Mouse (Mus musculus): Measurements from ENCODE around the gene Bmp8b. TPM values are rescaled to one million over a fixed set of nuclear protein-coding genes. Genes with fewer than 3 reads are reported as not detected.
"Not testable (repeated sequence)": the region's sequence is repeated elsewhere in the genome, so short reads cannot be mapped to it uniquely, and the experiment has no call there.

Bmp8b gene
- total RNA-seq (2021): not detected
- long read RNA-seq, experiment 1: 0 reads
- long read RNA-seq, experiment 2: 0 reads

- intact Hi-C loops (cut with DNase I; ENCODE audit: low total_unique reads): no loop called here
- no peak for DNase-seq
These were observed at the start of gene Bmp8b for GRCm38 (mm10) chr4:123104651-123105450. Gene Bmp8b, plus strand, starts transcription at chr4:123105165.

DNA sequence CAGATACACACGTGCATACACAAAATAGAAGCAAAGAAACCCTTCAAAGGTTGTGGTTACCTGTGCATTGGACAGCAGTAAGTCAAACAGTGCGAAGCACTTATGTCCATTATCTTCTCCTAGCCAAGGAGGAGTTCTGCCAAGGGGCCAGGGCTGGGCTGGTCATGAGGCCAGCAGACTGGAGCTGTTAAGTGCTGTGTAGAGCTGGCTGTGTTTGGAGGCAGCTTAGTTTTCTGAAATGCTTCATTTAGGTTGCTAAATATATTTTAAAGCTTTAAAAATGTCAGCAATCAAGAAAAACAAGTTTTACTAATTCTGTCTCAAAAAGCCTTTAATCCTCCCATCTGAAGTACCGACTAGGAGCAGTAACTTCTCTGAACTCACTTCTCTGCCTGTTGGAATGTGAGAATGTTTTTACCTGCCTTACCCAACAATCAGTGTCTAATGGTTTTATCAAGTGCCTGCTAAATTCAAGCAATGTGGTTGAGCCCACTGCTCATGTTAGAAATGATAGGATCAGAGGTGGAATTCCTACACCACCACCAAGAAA lies 48.3 kb upstream of the Bmp8b start:
- intact Hi-C loops (cut with DNase I; ENCODE audit: low total_unique reads): no loop called here
- DNase-seq: no peak

DNA sequence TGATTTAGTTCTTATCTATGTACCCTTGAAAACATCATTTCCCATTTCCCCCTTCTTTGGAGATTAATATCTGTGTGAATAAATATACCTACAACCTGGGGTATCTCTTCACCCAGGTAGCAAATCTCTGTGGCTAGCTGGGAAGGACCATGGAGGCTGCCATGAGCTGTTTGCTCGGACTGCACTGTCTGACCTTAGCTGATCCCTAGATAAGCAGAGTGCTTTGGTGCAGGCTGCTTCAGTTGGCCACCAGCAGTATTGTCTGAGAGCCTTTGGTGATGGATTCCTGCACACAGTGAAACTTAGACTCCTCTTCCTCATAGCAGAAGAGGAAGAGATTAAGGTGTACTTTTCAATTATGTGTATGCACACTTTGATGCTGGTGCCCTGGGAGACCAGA lies 47.0 kb upstream of the Bmp8b start:
- intact Hi-C loops (cut with DNase I; ENCODE audit: low total_unique reads): no loop called here
- no peak for DNase-seq

- DNase-seq: no peak
- intact Hi-C loops (cut with DNase I; ENCODE audit: low total_unique reads): no loop called here
These were observed 43.2 kb upstream of the Bmp8b start for GRCm38 (mm10) chr4:123061744-123062143.

- intact Hi-C loops (cut with DNase I; ENCODE audit: low total_unique reads): no loop called here
These were observed 36.3 kb upstream of the Bmp8b start for GRCm38 (mm10) chr4:123068646-123069045.

DNA sequence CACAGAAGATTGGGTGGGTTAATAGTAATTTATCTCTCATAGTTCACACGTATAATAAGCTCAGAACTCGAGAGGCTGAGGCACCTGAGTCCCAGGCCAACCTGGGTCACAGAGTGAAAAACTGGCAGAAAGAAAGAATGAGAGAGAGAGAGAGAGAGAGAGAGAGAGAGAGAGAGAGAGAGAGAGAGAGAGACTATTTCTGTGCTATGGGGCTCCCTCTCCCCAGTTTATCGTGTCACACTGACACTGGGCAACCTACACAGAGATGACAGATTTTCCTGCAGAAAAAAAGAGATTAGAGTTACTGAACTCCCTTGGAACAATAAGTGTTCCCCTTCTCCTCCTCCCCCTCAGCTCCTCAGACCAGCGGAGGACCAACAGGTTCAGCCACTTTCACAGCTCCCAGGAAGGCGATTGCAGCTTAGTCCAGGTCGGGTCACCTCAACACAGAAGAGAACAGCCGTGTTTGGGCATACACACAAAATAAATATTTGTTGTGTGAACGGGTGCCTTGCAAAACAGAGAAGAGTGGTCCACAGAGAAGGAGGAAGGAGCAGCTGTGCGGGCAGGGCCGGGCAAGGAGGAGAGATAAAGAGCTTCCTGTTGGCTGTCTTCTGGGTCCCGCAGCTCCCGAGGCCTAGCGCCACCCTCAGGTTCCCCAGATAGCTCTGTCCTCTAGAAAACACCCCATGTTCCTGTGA lies 33.5 kb upstream of the Bmp8b start:
- intact Hi-C loops (cut with DNase I; ENCODE audit: low total_unique reads): no loop called here
- peak; percentile 42 for DNase-seq

More at GRCm38 (mm10) chr4:123068646-123069045, 36.3 kb upstream of the Bmp8b start:
- no peak for DNase-seq

DNA sequence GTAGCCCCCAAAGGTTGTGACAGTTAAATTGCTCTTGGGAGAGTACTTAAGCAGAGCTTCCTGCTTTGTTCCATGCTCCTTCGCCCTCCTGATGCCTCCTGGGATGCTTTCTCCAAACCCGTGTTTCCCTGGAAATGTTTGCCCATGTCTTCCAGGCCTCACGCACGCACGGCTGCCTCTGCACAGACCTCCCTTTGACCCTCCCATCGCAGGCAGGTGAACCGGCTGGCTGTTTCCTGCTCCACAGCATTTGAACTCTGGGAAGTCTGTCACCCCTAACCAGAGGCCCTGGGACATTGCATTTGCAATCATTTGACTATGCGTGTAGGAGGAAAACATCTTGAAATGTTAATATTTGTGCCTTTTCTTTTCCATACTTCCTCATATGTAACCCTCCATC lies 28.0 kb upstream of the Bmp8b start:
- DNase-seq: no peak
- intact Hi-C loops (cut with DNase I; ENCODE audit: low total_unique reads): no loop called here

GRCm38 (mm10) chr4:123078231-123078630 lies 26.7 kb upstream of the Bmp8b start:
- intact Hi-C loops (cut with DNase I; ENCODE audit: low total_unique reads): no loop called here

GRCm38 (mm10) chr4:123080791-123081190 lies 24.2 kb upstream of the Bmp8b start:
- no peak for DNase-seq
- intact Hi-C loops (cut with DNase I; ENCODE audit: low total_unique reads): loop anchor here (10.0 kb wide), 1 partner anchor 186 kb away; no protein-coding TSS in a partner anchor

More at GRCm38 (mm10) chr4:123078231-123078630, 26.7 kb upstream of the Bmp8b start:
- DNase-seq: no peak

- intact Hi-C loops (cut with DNase I; ENCODE audit: low total_unique reads): loop anchor here (10.0 kb wide), 1 partner anchor 188 kb away; no protein-coding TSS in a partner anchor
- DNase-seq: peak; percentile 43
These were observed 22.4 kb upstream of the Bmp8b start for GRCm38 (mm10) chr4:123082283-123083163.

GRCm38 (mm10) chr4:123083323-123083902 lies 21.6 kb upstream of the Bmp8b start:
- no peak for DNase-seq
- intact Hi-C loops (cut with DNase I; ENCODE audit: low total_unique reads): loop anchor here (10.0 kb wide), 1 partner anchor 189 kb away; no protein-coding TSS in a partner anchor

GRCm38 (mm10) chr4:123085290-123085689 lies 19.7 kb upstream of the Bmp8b start:
- no peak for DNase-seq
- intact Hi-C loops (cut with DNase I; ENCODE audit: low total_unique reads): loop anchor here (2.0 to 10.0 kb wide), 2 partner anchors 90 to 190 kb away; partner anchors contain the start of gene Mycl

DNA sequence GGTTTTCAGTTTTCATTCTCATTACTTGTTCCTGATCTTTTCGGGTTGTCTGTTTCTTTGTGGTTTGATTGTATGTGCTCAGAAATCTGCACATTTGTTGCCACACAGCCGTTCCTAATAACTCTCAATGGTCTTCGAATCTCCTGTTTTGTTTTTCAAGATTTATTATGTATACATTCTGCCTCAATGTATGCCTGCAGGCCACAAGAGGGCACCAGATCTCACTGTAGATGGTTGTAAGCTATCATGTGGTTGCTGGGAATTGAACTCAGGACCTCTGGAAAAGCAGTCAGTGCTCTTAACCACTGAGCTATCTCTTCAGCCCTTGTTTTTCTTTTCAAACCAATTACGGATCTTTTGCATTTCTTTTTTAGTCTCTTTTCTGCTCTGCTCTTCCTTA lies 18.6 kb upstream of the Bmp8b start:
- DNase-seq: no peak
- intact Hi-C loops (cut with DNase I; ENCODE audit: low total_unique reads): loop anchor here (10.0 kb wide), 1 partner anchor 192 kb away; no protein-coding TSS in a partner anchor

DNA sequence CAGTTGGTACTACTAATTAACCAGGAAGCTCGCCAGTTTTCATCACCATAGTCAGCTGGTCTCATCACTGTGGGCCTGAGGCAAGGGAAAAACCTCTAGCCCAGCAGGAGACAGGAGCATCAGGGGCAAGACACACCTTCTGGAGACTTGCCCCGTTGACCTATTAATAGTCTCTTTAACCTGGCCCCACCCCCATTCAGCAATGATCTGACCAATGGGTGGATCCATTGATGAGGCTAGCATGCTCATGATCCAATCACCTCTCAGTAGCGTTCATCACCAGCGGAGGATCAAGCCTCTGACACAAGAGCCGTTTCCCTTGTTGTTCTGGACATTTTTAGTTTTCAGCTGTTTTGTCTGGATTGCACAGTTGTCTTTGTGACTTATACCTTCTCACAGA lies 12.3 kb upstream of the Bmp8b start:
- no peak for DNase-seq
- intact Hi-C loops (cut with DNase I; ENCODE audit: low total_unique reads): no loop called here

- intact Hi-C loops (cut with DNase I; ENCODE audit: low total_unique reads): no loop called here
These were observed 11.7 kb upstream of the Bmp8b start for GRCm38 (mm10) chr4:123093064-123093776.

DNA sequence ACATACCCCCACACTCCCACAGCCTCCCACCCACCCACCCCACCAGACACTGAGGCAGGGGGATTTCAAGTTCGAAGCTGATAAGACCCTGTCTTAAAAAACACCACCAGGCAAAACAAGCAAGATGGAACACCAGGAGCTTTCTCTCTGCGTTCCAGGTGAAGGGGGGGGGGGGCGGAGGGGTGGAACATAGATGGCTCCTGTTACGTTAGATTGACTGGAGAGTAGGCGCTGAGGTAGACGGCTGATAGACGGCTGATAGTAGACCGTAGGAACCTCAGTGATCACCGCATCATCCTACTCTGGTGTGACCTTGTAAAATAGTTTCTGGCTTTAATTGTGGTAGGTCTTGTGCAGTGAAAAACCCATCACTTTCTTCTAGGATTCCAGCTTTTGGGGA lies 11.1 kb upstream of the Bmp8b start:
- intact Hi-C loops (cut with DNase I; ENCODE audit: low total_unique reads): no loop called here
- no peak for DNase-seq

More at GRCm38 (mm10) chr4:123093064-123093776, 11.7 kb upstream of the Bmp8b start:
- no peak for DNase-seq

GRCm38 (mm10) chr4:123105451-123105790 lies 456 bp downstream of the Bmp8b start:
- no peak for DNase-seq
- intact Hi-C loops (cut with DNase I; ENCODE audit: low total_unique reads): no loop called here

DNA sequence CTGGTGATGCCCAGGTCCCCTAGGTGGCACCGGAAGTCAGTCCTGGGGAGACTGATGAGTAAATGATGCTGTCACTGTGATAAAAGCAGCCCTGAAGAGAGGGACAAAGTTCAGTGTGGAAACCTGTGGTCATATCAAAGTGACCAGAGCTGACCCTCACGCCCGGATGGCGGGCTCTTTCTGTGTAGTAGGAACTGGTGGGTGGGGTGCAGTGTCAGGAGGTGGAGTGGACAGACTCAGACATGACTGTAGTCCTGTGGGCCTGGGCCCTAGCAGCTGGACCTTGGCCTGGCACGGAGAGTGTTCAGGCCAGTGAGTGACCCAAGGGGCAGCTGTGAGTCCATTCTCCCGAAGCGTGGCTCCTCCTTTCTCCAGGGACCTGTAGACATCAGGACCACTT lies 964 bp downstream of the Bmp8b start:
- intact Hi-C loops (cut with DNase I; ENCODE audit: low total_unique reads); DNase-seq: not testable (repeated sequence)
